Mouse (Mus musculus) kidney, adult 2 months (tissue): ENCODE results near the gene Serpina12.

Source experiments
- CTCF ChIP-seq: fragments of 200-500 bp; conservative IDR thresholded peaks from 2 replicates; pipeline ENCODE4 v1.5.1; 2011; ENCODE audit warnings: low read depth, mild to moderate bottlenecking, control low read depth, low read length, moderate library complexity, mixed read lengths; ENCODE audit not compliant: insufficient read depth, insufficient read length
- POLR2A ChIP-seq: fragments of 200-500 bp; IDR thresholded peaks from one replicate; pipeline ENCODE4 v1.6.1; 2011; ENCODE audit warnings: low read depth, low read length, control low read depth

DNA sequence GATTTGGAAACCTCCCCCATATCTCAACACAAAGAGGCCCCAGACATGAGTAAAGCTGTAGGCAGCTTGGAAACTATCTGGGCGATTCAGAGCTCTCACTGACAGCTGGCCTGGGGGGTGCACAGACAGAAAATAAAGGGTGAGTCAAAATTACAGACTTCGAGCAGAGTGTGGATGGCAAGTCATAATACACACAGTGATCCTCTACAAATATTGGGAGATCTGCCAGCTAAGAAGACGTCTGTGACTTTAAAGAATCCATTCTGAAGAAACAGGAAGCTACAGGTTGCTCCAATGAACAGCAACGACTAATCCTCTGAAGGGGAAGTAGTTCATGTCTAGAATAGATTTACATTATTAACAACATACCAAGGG, 41.0 kb downstream of the Serpina12 start:
- TF ChIP-seq CTCF, result no peak
- no peak for TF ChIP-seq POLR2A
